Mouse (Mus musculus) spleen, adult 18-20 months (tissue): ENCODE measurements at regions not wholly inside any gene's neighbourhood (a gene's known extent, or its start where the extent isn't known, plus 50 kb on each side); places are given as distances from the start of the nearest gene placed in this dataset.

Experiments
- DNase-seq, 2 experiments: peaks; one replicate each; pipeline ENCODE4 v3.0.0; 2022; ENCODE audit warnings: mixed read lengths in 2 of 2

- no peak for DNase-seq
Observed at GRCm38 (mm10) chr13:3708896-3709631, 75.2 kb downstream of the Asb13 start.
